Mouse (Mus musculus) heart, postnatal 0 days (tissue): ENCODE results near the gene Ghr.

Source experiments
- CTCF ChIP-seq: IDR thresholded peaks from 2 replicates; pipeline ENCODE4 v1.5.1; 2016; ENCODE audit warnings: antibody characterized with exemption, control low read depth, low read depth
- EP300 ChIP-seq: IDR thresholded peaks from 2 replicates; pipeline ENCODE4 v1.6.1; 2016; ENCODE audit warnings: antibody characterized with exemption, low read depth

GRCm38 (mm10) chr15:3620368-3620767, 37.1 kb upstream of the Ghr start:
- no peak for TF ChIP-seq CTCF
- no peak for TF ChIP-seq EP300
